Mouse (Mus musculus) gastrocnemius, postnatal 10 days (tissue): ENCODE measurements around the gene Hexim1. TPM values are rescaled to one million over a fixed set of nuclear protein-coding genes. Genes with fewer than 3 reads are reported as not detected.
A peak's percentile ranks its signal among the peaks of the same experiment; 100 is the strongest.

Experiments
- DNase-seq: peaks from one replicate; pipeline ENCODE4 v3.0.0; 2021; ENCODE audit warnings: mixed read lengths
- total RNA-seq, 2 experiments: library from RNA; stranded (reverse); gene quantifications; 2 replicates each; pipeline ENCODE4 v1.2.3; 2021

Gene Hexim1
- total RNA-seq, 2 experiments from 2014 or later, result 24.0 to 26.7 TPM

DNA sequence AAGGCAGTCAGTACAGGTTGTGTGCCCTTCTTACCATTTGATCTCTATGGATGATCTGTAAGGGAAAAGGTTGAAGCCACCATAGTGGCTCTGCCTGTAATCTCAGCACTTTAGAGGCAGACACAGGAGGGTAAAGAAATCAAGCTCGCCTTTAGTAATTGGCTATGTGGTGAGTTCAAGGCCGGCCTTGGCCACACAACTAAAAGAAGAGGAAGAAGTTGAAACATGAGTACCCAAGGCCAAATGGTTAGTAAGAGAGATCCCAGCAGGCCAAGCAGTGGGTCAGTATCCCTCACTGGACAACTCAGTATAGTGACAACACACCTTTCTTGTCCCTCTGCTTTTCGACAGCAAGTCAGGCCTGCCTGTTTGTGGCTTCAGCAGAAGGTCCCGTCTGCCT, 33.7 kb downstream of the Hexim1 start:
- no peak for DNase-seq

DNA sequence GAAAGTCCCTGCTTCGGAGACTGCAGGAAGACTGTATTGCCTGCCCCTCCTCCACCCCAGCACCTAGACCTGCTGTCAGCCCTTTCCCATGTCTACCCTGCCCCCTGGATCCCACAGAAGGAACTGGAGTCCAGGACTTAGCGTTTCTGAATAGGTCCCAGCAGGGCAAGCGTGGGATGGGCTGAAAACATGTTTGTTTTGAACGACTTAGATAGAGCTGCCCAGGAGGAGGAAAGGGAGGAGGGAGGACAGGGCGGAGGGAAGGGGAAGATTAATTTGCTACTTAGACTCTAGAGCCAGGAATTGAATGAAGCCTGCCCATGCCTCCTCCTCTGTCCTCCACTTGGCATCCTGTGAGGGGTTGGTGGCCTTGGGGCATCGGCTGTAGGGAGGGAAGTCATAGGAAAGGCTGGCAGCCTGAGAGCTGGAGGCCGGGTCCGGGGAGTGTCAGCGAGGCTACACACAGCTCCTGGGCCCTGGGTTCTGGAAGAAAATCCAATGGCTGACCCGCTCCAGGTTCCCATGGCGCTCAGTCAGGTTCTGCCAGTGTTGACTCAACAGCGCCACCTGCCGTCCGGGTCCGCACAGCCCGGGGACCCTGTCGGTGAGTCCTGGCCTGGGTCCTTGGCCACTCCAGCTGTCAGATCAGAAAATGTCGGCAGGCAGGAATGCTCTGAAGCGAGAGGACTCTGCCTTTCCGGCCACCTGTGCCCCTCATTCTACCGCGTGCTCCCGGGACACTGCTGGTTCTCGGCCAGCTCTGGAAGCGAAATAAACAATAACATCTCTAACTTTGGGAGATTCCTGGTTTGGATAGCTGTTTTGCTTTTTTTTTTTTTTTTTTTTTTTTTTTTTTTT, 42.8 kb downstream of the Hexim1 start:
- DNase-seq, result peak; percentile 99

- no peak for DNase-seq
These were observed 44.7 kb downstream of the Hexim1 start for GRCm38 (mm10) chr11:103160738-103161137.

GRCm38 (mm10) chr11:103161449-103161848, 45.4 kb downstream of the Hexim1 start:
- no peak for DNase-seq

DNA sequence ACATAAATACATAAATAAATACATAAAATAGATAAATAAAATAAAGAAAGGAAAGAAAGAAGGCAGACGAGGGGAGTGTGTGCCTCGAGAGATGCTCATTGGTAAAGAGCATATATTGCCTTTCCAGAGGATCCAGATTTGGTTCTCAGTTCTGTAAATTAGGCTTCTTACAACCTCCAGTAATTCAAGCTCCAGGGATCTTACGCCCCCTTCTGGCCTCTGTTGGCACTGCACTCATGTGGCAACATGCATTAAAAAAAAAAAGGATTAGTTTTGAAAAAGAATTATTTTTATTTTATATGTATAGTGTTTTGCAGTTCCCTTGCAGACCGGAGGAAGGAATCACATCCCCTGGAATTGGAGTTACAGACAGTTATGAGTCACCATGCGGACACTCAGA, 46.1 kb downstream of the Hexim1 start:
- DNase-seq, result no peak

- no peak for DNase-seq
These were observed 48.4 kb downstream of the Hexim1 start for GRCm38 (mm10) chr11:103164391-103164790.

DNA sequence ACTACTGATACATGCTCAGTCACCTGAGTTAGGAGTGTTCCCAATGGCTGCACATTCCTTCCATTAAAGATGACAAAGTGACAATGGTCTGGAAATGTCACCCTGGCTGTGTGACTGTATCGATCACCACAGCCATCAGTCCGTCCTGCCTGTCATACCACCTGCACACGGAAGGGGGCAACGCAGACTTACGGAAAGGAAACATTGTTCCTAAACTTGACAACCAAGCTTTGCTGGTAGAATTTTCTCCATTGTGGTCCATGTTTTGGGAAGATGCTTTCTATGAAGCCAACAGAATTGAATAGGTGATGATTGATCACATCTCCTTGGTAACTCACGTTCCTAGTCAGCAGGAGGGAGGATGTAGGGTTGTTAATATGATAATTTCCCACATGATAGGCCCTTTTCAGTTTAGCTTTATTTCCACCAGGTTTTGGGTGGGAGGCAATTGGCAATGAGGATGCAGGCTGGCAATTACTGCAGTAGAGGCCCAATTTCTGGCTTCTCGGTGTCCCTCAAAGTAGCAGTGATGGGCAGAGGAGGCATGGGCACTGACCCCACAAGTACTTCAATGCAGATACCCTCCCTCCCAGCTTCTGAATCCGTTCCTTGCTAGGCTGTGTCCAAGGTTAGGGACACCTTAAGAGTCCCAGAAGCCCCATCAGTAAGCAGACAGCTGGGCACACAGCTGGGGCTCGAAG, 52.8 kb downstream of the Hexim1 start:
- peak; percentile 62 for DNase-seq

Other genes with a start within 250 kb of the Hexim1 start
- 10 to 100 TPM; 49.5 to 52.3 TPM for gene Eftud2, start 235.2 kb upstream of the Hexim1 start, total RNA-seq
- under 1 TPM in 1 of 2 experiments, not detected in 1; 0.14 TPM for gene Ccdc103, start 235.0 kb upstream of the Hexim1 start, total RNA-seq
- gene Fam187a, start 231.1 kb upstream of the Hexim1 start, total RNA-seq, result not detected
- under 1 TPM; 0.09 to 0.61 TPM for gene Gfap, start 215.3 kb upstream of the Hexim1 start, total RNA-seq
- 1 to 10 TPM; 4.0 to 5.7 TPM for gene Kif18b, start 191.1 kb upstream of the Hexim1 start, total RNA-seq
- under 1 TPM; 0.31 to 0.93 TPM for gene C1ql1, start 169.5 kb upstream of the Hexim1 start, total RNA-seq
- 10 to 100 TPM; 41.5 to 49.7 TPM for gene Nmt1, start 88.0 kb upstream of the Hexim1 start, total RNA-seq
- 10 to 100 TPM; 34.9 to 45.5 TPM for gene Dcakd, start 87.9 kb upstream of the Hexim1 start, total RNA-seq
- 1 to 10 TPM; 5.8 to 8.6 TPM for gene Plcd3, start 14.6 kb upstream of the Hexim1 start, total RNA-seq
- gene Acbd4, start 14.5 kb upstream of the Hexim1 start, total RNA-seq, result 10 to 100 TPM; 34.9 to 50.5 TPM
- 1 to 10 TPM; 5.8 to 6.7 TPM for gene Hexim2, start 16.2 kb downstream of the Hexim1 start, total RNA-seq
- gene Fmnl1, start 54.9 kb downstream of the Hexim1 start, total RNA-seq, result 1 to 10 TPM; 6.3 to 8.9 TPM
- not detected for gene 1700023F06Rik, start 92.3 kb downstream of the Hexim1 start, total RNA-seq
- gene Spata32, start 102.2 kb downstream of the Hexim1 start, total RNA-seq, result not detected
- 1 to 10 TPM; 3.3 to 5.0 TPM for gene Map3k14, start 151.2 kb downstream of the Hexim1 start, total RNA-seq
- 10 to 100 TPM in 1 of 2 experiments, 1 to 10 TPM in 1; 9.7 to 12.6 TPM for gene Arhgap27, start 247.5 kb downstream of the Hexim1 start, total RNA-seq